In the genomic region with DNA sequence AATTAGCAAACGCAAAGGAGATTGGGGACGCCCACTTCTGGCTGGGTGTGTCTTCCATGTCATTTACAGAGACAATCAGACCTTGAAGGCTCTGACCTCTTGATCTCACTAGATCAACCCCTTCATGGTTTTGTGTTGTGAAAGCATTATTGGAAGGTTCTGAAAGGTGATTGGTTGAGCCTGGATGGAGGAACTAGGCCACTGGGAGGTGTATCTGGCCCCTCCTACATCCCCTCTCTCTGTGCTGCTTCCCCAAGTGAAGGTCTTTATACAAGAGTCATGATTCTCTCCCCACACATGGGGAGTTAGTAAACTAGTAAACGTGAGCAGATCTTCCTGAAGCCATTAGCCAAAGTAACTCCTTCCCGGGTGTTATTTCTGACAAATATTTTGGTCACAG, we compare ENCODE assay signal across 21 mouse cellular contexts.
"Had no signal": no experiment of that assay in that cellular context is flagged by ENCODE, and none has a peak within 500 bp of the region (broad histone marks: within the 10 kb centered on the region; RNA-seq: fewer than 3 reads in every experiment).

No protein-coding gene starts in this region.

- ATAC-seq: liver, postnatal 0 days; midbrain, embryonic 15.5 days had no signal

- H3K36me3 ChIP-seq: limb, embryonic 12.5 days; limb, embryonic 15.5 days; lung, embryonic 15.5 days; midbrain, embryonic 12.5 days; midbrain, embryonic 15.5 days; neural tube, embryonic 13.5 days; stomach, embryonic 15.5 days had no signal

- DNase-seq: kidney, adult 18-20 months; kidney, postnatal 25 days; left cerebral cortex, postnatal 4 days; liver, postnatal 0 days; lung, postnatal 10 days; lung, postnatal 36 days; right cerebral cortex, adult 18-20 months; right cerebral cortex, postnatal 14 days; right cerebral cortex, postnatal 4 days; thymus, postnatal 36 days had no signal

- H3K27ac ChIP-seq: kidney, postnatal 0 days; layer of hippocampus, adult 2 months; limb, embryonic 12.5 days; limb, embryonic 15.5 days; liver, embryonic 14.5 days; lung, embryonic 15.5 days; midbrain, embryonic 12.5 days; midbrain, embryonic 15.5 days; neural tube, embryonic 13.5 days; stomach, embryonic 15.5 days had no signal

- H3K4me3 ChIP-seq: layer of hippocampus, adult 2 months; limb, embryonic 12.5 days; limb, embryonic 15.5 days; lung, embryonic 15.5 days; midbrain, embryonic 12.5 days; midbrain, embryonic 15.5 days; myocyte; neural tube, embryonic 13.5 days; stomach, embryonic 15.5 days had no signal

- H3K27me3 ChIP-seq: limb, embryonic 12.5 days; limb, embryonic 15.5 days; lung, embryonic 15.5 days; midbrain, embryonic 12.5 days; midbrain, embryonic 15.5 days; neural tube, embryonic 13.5 days; stomach, embryonic 15.5 days had no signal

- H3K4me1 ChIP-seq: limb, embryonic 12.5 days; limb, embryonic 15.5 days; lung, embryonic 15.5 days; midbrain, embryonic 12.5 days; midbrain, embryonic 15.5 days; neural tube, embryonic 13.5 days; stomach, embryonic 15.5 days had no signal
